Mouse (Mus musculus): ENCODE measurements around the gene Cdk8.

- no peak for TF ChIP-seq CTCF (IDR thresholded peaks at IDR 0.05; ENCODE audit: low read depth, low read length)
- no peak for TF ChIP-seq GATA1 (IDR thresholded peaks at IDR 0.05; ENCODE audit: borderline replicate concordance, low read length)
- no peak for TF ChIP-seq POLR2AphosphoS5 (IDR thresholded peaks at IDR 0.05; ENCODE audit: insufficient replicate concordance, low read depth, low read length)
Observed at GRCm38 (mm10) chr5:146223786-146224185, 7.2 kb upstream of the Cdk8 start.

Measured in G1E (cell line).